Mouse (Mus musculus): ENCODE data around the gene Sec23ip.

Sec23ip gene

DNA sequence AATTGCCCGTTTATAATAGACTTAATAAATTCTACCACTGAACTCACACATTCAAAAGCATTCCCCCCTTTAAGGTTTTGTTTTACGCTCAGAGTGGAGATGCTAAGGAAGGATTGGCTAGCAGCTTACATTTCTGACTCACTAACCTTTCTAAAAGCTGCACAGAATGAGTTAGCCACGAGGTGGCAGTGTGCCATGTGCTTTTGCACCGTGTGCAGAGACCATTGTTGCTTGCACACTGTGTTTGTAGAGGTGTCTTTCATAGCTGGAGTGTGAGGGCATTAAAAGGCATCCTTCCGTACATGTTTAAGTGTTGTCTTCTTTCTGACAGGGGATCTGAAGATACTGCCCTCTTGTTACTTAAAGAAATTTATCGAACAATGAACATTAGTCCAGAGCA, 34.6 kb downstream of the Sec23ip start:
- peak; percentile 46 for DNase-seq (ENCODE audit: low read depth)

DNA sequence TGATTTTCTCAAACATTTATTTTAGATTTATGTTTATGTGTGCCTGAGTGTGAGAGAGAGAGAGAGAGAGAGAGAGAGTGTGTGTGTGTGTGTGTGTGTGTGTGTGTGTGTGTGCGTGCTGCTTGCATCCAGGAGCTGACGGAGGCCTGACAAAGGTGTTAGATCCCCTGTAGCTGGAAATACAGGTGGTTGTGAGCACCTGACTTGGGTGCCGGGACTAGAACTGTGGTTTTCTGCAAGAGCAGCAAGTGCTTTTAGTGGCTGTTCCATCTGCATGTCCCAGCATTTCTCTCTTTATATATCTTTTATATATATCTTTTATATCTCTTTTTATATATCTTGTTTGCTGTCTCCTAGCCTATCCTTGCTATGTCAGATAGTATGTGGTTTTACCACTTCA, 37.1 kb downstream of the Sec23ip start:
- DNase-seq (ENCODE audit: low read depth), result no peak

DNA sequence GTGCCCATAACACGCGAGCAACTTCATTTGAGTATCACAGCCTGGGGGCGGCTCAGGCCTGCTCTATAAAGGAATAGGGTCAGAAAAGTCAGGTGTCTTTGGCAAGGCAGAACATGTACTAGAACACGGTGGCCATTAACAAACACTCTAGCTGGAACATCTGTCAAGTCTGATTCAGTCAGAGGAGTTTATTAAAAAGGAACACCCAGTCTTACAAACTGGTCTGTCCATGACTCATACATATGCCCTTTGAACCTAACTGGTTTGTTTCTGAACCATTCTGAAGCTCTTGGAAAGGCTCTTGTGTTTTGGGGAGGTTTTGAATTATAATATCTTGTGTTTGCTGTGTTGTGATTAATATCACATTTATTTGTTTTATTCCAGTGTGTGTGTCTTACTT, 45.3 kb downstream of the Sec23ip start:
- no peak for DNase-seq (ENCODE audit: low read depth)

DNA sequence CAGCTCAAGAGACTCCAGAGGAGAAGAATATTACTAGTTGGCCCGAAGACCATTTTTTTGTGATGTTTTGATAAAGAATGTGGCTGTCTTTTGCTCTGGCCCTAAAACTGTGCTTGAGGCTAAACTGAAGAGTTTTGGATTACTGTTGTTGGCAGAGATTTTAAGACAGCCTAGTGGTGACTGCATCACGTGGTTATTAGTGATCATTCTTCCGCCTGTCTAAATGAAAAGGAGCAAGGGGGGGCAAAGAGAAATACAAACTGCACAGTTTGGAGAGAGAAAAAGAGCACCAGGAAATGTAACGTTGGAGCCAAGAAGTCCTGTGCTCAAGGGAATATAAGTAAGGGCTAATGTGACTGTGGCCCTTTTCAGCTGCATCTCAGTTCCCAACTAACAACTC, 48.7 kb downstream of the Sec23ip start:
- no peak for DNase-seq (ENCODE audit: low read depth)

DNA sequence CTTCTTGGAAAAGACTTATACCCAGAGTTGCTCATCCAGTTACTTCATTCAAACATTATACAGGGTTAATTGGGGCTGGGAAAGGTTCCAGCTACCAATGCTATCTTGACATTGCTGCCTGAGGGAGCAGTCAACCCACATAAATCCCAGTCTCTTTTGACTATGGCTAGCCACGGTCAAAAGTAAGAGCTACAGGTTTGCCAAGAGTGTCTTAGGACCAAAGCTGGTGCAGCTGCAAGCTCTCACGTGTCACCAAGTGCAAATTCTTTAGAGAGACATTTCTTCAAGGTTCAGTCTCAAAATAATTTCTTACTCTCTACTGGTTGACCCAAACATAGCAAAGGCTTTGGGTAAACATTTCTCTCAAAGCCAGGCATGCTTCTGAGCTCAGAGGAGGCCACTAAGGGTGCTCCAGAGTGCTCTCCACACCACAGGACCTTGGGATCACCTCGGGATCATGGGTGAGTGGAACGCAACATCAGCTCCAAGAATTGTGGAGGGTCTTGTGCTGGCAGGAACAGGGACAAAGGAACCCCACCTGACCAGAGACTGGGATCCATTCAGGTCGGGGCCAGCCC, 80.3 kb downstream of the Sec23ip start:
- DNase-seq (ENCODE audit: low read depth), result no peak

DNA sequence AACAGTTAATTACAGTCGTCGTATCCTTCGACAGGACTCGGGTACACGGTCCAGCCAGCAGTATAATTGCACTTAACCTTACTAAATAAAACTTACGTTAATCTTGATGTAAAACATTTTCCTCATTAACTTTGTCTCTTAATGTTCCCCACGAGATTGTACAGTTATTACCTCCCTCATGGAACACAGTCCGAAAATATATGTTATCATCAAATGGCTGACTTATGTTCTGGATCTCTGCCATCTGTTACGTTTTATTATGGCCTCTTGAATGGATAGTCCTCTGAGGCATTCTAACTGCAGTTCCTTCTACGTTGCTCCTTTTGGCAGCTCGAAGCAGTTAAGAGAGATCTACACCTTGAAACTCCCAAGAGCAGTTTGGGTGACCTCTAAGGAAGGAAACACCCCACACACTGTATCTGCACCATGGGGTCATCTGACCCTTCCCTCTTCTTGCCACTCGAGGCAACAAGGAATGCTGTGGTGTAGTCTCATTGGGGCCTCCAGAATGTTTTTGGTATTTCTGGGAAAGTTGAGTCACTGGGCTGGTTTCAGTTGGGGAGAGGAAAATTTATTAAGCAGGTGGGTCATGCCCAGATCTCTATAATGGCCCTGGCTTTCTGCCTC, 87.8 kb downstream of the Sec23ip start:
- no peak for DNase-seq (ENCODE audit: low read depth)

DNA sequence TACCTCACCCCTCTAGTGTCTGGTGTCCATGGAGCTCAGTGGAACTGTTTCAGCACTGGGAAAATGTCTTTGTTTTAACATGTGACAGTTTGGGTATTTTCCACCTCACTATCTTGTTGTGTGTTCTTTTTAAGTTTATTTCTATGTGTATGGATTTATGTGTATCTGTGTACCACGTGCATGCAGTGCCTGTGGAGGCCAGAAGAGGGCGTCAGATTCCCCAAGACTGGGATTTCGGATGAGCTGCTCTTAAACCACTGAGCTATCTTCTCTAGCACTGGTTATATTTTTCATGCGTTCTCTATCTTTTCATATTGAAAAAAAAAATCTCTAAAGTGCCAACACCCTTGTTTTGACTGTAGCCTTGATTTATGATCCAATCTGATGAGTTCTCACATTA, 88.5 kb downstream of the Sec23ip start:
- no peak for DNase-seq (ENCODE audit: low read depth)

Measured in c-Kit-positive CD71-positive TER-119-negative erythroid progenitor cells, embryonic 14.5 days (primary cell).